Mouse (Mus musculus) MEL (cell line): Measurements from ENCODE around the gene Hpgds. TPM values are rescaled to one million over a fixed set of nuclear protein-coding genes. Genes with fewer than 3 reads are reported as not detected.

Source experiments
- DNase-seq: peaks from one replicate; pipeline ENCODE4 v3.0.0; 2011; ENCODE audit warnings: low read depth, low spot score
- H3K27ac ChIP-seq: 2 replicates; pipeline ENCODE4 v1.5.1; 2012; ENCODE audit warnings: low read depth, mild to moderate bottlenecking, control low read depth, low read length, moderate library complexity; ENCODE audit not compliant: control insufficient read depth
- H3K27me3 ChIP-seq, 2 experiments: fragments of 150-350 bp in 1 of 2; sonication (generic) in 1 of 2; 2 replicates each; pipeline ENCODE4 v1.6.1; 2012; ENCODE audit warnings: low read length in 2 of 2, mild to moderate bottlenecking in 2 of 2, improper control_type of control experiment in 1 of 2, moderate library complexity in 1 of 2; ENCODE audit not compliant: insufficient read depth in 2 of 2, control insufficient read depth in 1 of 2
- H3K36me3 ChIP-seq, 2 experiments: 2 replicates each; pipeline ENCODE4 v1.6.1; 2012 to 2014; ENCODE audit warnings: low read length in 2 of 2, improper control_type of control experiment in 1 of 2, inconsistent platforms in 1 of 2, mild to moderate bottlenecking in 1 of 2; ENCODE audit not compliant: insufficient read depth in 2 of 2, control insufficient read depth in 1 of 2
- H3K4me1 ChIP-seq, 2 experiments: fragments of 150-350 bp in 1 of 2; sonication (generic) in 1 of 2; 2 replicates each; pipeline ENCODE4 v1.6.1; 2012; ENCODE audit warnings: low read length in 2 of 2, improper control_type of control experiment in 1 of 2, mild to moderate bottlenecking in 1 of 2; ENCODE audit not compliant: insufficient read depth in 2 of 2, control insufficient read depth in 1 of 2
- H3K4me3 ChIP-seq, 2 experiments: fragments of 150-350 bp in 1 of 2; sonication (generic) in 1 of 2; 2 replicates each; pipeline ENCODE4 v1.5.1; 2012; ENCODE audit warnings: low read depth in 2 of 2, low read length in 2 of 2, mild to moderate bottlenecking in 2 of 2, moderate library complexity in 2 of 2, control low read depth in 1 of 2, improper control_type of control experiment in 1 of 2; ENCODE audit not compliant: control insufficient read depth in 1 of 2, insufficient read depth in 1 of 2
- H3K79me2 ChIP-seq: 2 replicates; pipeline ENCODE4 v1.6.1; 2012; ENCODE audit warnings: mild to moderate bottlenecking, low read length, moderate library complexity; ENCODE audit not compliant: control insufficient read depth, poor library complexity, insufficient read depth
- H3K9ac ChIP-seq: 2 replicates; pipeline ENCODE4 v1.6.1; 2012; ENCODE audit warnings: low read depth, mild to moderate bottlenecking, control low read depth, low read length, moderate library complexity; ENCODE audit not compliant: control insufficient read depth, poor library complexity, severe bottlenecking
- H3K9me3 ChIP-seq: fragments of 150-350 bp; sonication (generic); replicated peaks from 2 replicates; pipeline ENCODE4 v1.6.1; 2012; ENCODE audit warnings: mild to moderate bottlenecking, low read length, improper control_type of control experiment, moderate library complexity; ENCODE audit not compliant: insufficient read depth
- BHLHE40 ChIP-seq: IDR thresholded peaks from 2 replicates; pipeline ENCODE4 v1.6.1; 2012; ENCODE audit warnings: low read depth, mild to moderate bottlenecking, inconsistent platforms, low read length, improper control_type of control experiment, borderline replicate concordance
- CHD1 ChIP-seq: IDR thresholded peaks from 2 replicates; pipeline ENCODE4 v1.6.1; 2012; ENCODE audit warnings: low read depth, mild to moderate bottlenecking, inconsistent platforms, low read length, improper control_type of control experiment
- CTCF ChIP-seq, 3 experiments: IDR thresholded peaks in 2 of 3; conservative IDR thresholded peaks in 1 of 3; 2 replicates each; pipeline ENCODE4 v1.5.1; 2011 to 2012; ENCODE audit warnings: low read length in 3 of 3, low read depth in 2 of 3, mild to moderate bottlenecking in 2 of 3, improper control_type of control experiment in 1 of 3, inconsistent platforms in 1 of 3, mixed read lengths in 1 of 3, moderate library complexity in 1 of 3; ENCODE audit not compliant: control insufficient read depth in 1 of 3, insufficient read depth in 1 of 3, poor library complexity in 1 of 3, severe bottlenecking in 1 of 3
- E2F4 ChIP-seq: IDR thresholded peaks from 2 replicates; pipeline ENCODE4 v1.6.1; 2011; ENCODE audit warnings: low read depth, low read length, improper control_type of control experiment, borderline replicate concordance
- ELF1 ChIP-seq: IDR thresholded peaks from 2 replicates; pipeline ENCODE4 v1.6.1; 2014; ENCODE audit warnings: low read depth, mild to moderate bottlenecking, inconsistent platforms, low read length, improper control_type of control experiment, moderate library complexity
- ETS1 ChIP-seq: IDR thresholded peaks from 2 replicates; pipeline ENCODE4 v1.6.1; 2012; ENCODE audit warnings: low read depth, mild to moderate bottlenecking, inconsistent platforms, low read length, improper control_type of control experiment, moderate library complexity
- HCFC1 ChIP-seq: IDR thresholded peaks from 2 replicates; pipeline ENCODE4 v1.6.1; 2012; ENCODE audit warnings: low read depth, mild to moderate bottlenecking, inconsistent platforms, low read length, improper control_type of control experiment, moderate library complexity
- JUND ChIP-seq: IDR thresholded peaks from 2 replicates; pipeline ENCODE4 v1.6.1; 2011; ENCODE audit warnings: low read depth, mild to moderate bottlenecking, improper control_type of control experiment, low read length
- MAZ ChIP-seq: IDR thresholded peaks from 2 replicates; pipeline ENCODE4 v1.6.1; 2012; ENCODE audit warnings: low read depth, mild to moderate bottlenecking, inconsistent platforms, low read length, improper control_type of control experiment
- MXI1 ChIP-seq: IDR thresholded peaks from 2 replicates; pipeline ENCODE4 v1.6.1; 2011; ENCODE audit warnings: mild to moderate bottlenecking, low read depth, low read length, improper control_type of control experiment
- MYB ChIP-seq: IDR thresholded peaks from 2 replicates; pipeline ENCODE4 v1.6.1; 2011; ENCODE audit warnings: mild to moderate bottlenecking, low read depth, low read length, improper control_type of control experiment
- NRF1 ChIP-seq: IDR thresholded peaks from 2 replicates; pipeline ENCODE4 v1.6.1; 2014; ENCODE audit warnings: low read depth, mild to moderate bottlenecking, inconsistent platforms, low read length, improper control_type of control experiment, moderate library complexity; ENCODE audit not compliant: poor library complexity, insufficient read depth, severe bottlenecking
- POLR2A ChIP-seq, 2 experiments: IDR thresholded peaks; 2 replicates each; pipeline ENCODE4 v1.6.1; 2011 to 2012; ENCODE audit warnings: low read length in 2 of 2, mild to moderate bottlenecking in 2 of 2, control low read depth in 1 of 2, improper control_type of control experiment in 1 of 2, low read depth in 1 of 2, moderate library complexity in 1 of 2; ENCODE audit not compliant: control insufficient read depth in 1 of 2, insufficient read depth in 1 of 2, poor library complexity in 1 of 2
- POLR2AphosphoS2 ChIP-seq: IDR thresholded peaks from 2 replicates; pipeline ENCODE4 v1.6.1; 2011; ENCODE audit warnings: low read length, improper control_type of control experiment
- RAD21 ChIP-seq: IDR thresholded peaks from 2 replicates; pipeline ENCODE4 v1.6.1; 2011; ENCODE audit warnings: mild to moderate bottlenecking, low read depth, low read length, improper control_type of control experiment
- RCOR1 ChIP-seq: IDR thresholded peaks from 2 replicates; pipeline ENCODE4 v1.6.1; 2012; ENCODE audit warnings: low read depth, mild to moderate bottlenecking, inconsistent platforms, low read length, improper control_type of control experiment
- SIN3A ChIP-seq: IDR thresholded peaks from 2 replicates; pipeline ENCODE4 v1.6.1; 2012; ENCODE audit warnings: low read length, improper control_type of control experiment, inconsistent platforms
- SMC3 ChIP-seq: IDR thresholded peaks from 2 replicates; pipeline ENCODE4 v1.6.1; 2011; ENCODE audit warnings: low read depth, low read length, improper control_type of control experiment
- TBP ChIP-seq: IDR thresholded peaks from 2 replicates; pipeline ENCODE4 v1.8.0; 2011; ENCODE audit warnings: low read depth, low read length, improper control_type of control experiment
- USF1 ChIP-seq: IDR thresholded peaks from 2 replicates; pipeline ENCODE4 v1.6.1; 2014; ENCODE audit warnings: low read depth, mild to moderate bottlenecking, inconsistent platforms, low read length, improper control_type of control experiment, moderate library complexity
- ZC3H11A ChIP-seq: IDR thresholded peaks from 2 replicates; pipeline ENCODE4 v1.6.1; 2012; ENCODE audit warnings: low read depth, mild to moderate bottlenecking, inconsistent platforms, low read length, improper control_type of control experiment
- ZKSCAN1 ChIP-seq: IDR thresholded peaks from 2 replicates; pipeline ENCODE4 v1.6.1; 2012; ENCODE audit warnings: low read depth, mild to moderate bottlenecking, inconsistent platforms, low read length, improper control_type of control experiment, moderate library complexity
- ZNF384 ChIP-seq: IDR thresholded peaks from 2 replicates; pipeline ENCODE4 v1.6.1; 2012; ENCODE audit warnings: low read depth, mild to moderate bottlenecking, inconsistent platforms, low read length, improper control_type of control experiment
- polyA plus RNA-seq, 2 experiments: library from polyadenylated mRNA; stranded (reverse) in 1 of 2; unstranded in 1 of 2; fragments of >175 nt in 1 of 2; fragments of >200 nt in 1 of 2; gene quantifications; 2 replicates each; pipeline versions ENCODE4 v1.2.1 to v1.2.4; 2012; ENCODE audit warnings: low replicate concordance in 2 of 2, low read depth in 1 of 2; ENCODE audit not compliant: insufficient read length in 2 of 2, insufficient read depth in 1 of 2, missing spikeins in 1 of 2
- total RNA-seq: library from RNA; depleted of rRNA; stranded (reverse); fragments of 300-350 nt; gene quantifications from 2 replicates; pipeline ENCODE4 v1.2.3, GENCODE M21; 2012

Gene Hpgds
- total and polyA plus RNA-seq, 3 experiments, result 0.13 TPM; not detected in 2

DNA sequence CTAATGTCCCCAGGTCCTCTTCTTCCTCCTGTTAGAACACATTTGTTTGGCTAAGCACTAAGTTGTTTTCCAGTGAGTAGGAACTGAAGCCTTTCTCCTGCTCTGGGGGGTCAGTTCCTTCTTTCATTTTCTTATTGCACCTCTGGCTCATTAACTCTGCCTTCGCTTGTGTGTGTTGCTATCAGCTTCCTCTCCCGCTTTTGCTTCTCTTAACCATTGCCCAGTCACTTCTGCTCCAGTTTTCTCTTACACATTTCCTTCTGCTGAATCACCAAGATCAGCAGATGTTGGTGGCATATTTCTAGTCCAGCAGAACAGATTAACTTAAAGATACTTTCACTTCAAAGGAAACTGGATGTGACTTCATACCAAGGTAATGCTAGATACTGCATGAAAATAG is 29.8 kb downstream of the Hpgds start:
- no peak for TF ChIP-seq ELF1
- TF ChIP-seq ETS1, result 0 out of 2 replicates have a peak, but pooled peaks have one; percentile 22
- no peaks in the 10 kb centered on the region for H3K79me2 ChIP-seq
- DNase-seq, result peak; percentile 47
- H3K9me3 ChIP-seq, result no peaks in the 10 kb centered on the region
- H3K27ac ChIP-seq, result no peak overlapping the region
- H3K4me3 ChIP-seq, result no peak overlapping the region
- no peak overlapping the region for H3K9ac ChIP-seq
- no peaks in the 10 kb centered on the region for H3K27me3 ChIP-seq
- H3K4me1 ChIP-seq, result peaks cover 0 to 2% of the 10 kb centered on the region in 2 experiments; a peak in 2 of 4 replicates
- peaks cover 0 to 19% of the 10 kb centered on the region in 2 experiments; a peak in 3 of 4 replicates for H3K36me3 ChIP-seq

DNA sequence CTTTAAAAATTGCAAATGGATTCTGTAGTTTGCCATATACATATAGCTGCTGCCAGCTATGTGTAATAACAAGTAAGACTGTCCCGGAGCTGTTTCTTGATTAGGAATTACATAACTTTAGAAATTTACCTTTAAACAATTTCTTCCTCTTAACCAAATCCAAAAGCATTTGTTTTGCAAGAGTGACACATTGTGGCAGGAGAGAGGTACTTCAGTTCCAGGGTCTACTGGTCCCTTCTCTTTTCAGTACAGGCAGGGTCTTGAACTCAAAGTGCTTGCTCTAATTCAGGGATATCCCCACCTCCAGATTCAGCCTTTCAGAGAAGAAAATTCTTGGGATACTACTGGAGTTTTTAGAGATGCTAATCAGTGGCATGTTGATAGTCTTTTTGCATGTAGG is 65.6 kb downstream of the Hpgds start:
- Histone ChIP-seq H3K4me3 (no peak overlapping the region), H3K27ac (no peak overlapping the region)
- TF ChIP-seq RAD21 (peak; percentile 44), CTCF (IDR thresholded peaks at IDR 0.05 in 2 of 3, conservative IDR thresholded peaks at IDR 0.05 in 1 of 3; ENCODE audit: control insufficient read depth in 1 of 3, insufficient read depth in 1 of 3, low read depth in 2 of 3, low read length in 3 of 3, poor library complexity in 1 of 3, severe bottlenecking in 1 of 3) (peak in 2 of 3 experiments; percentile 31 to 50; a peak in 3 of 6 replicates), POLR2A (IDR thresholded peaks at IDR 0.05; ENCODE audit: control insufficient read depth in 1 of 2, insufficient read depth in 1 of 2, low read depth in 1 of 2, low read length in 2 of 2, poor library complexity in 1 of 2) (no peak), USF1 (no peak), HCFC1 (no peak), ZKSCAN1 (no peak), SIN3A (no peak), ETS1 (no peak), SMC3 (peak; percentile 41), MAZ (no peak), NRF1 (no peak)
- TF ChIP-seq, all 39 proteins: peak for 3
- H3K27me3 ChIP-seq, result no peaks in the 10 kb centered on the region
- H3K79me2 ChIP-seq, result no peaks in the 10 kb centered on the region; the same call in 1 of the 2 replicates
- H3K36me3 ChIP-seq, result peaks cover 0 to 31% of the 10 kb centered on the region in 2 experiments; a peak in 2 of 4 replicates
- H3K9ac ChIP-seq, result no peak overlapping the region
- H3K9me3 ChIP-seq, result no peaks in the 10 kb centered on the region
- DNase-seq, result peak; percentile 53
- H3K4me1 ChIP-seq, result no peaks in the 10 kb centered on the region

DNA sequence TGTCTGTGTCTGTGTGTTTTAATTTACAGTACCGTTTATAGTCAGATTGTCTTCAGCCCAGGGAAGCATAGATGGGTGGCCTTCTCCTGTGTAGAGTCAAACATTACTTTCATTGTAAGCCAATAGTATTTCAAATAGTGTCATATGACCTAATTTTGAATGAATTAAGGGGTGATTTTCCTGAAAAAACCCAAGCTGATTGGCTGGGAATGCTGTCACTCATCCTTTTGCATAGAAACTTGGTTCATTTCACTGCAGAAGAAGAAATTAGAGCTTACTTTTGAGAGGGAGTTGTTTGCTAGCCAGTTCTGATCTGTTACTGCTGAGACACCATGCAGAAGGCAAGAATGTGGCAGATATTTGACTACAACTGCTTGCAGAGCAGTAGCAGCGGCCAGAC is 69.5 kb downstream of the Hpgds start:
- H3K27ac ChIP-seq, result no peak overlapping the region
- H3K4me1 ChIP-seq, result no peaks in the 10 kb centered on the region
- H3K79me2 ChIP-seq, result no peaks in the 10 kb centered on the region; the same call in 1 of the 2 replicates
- peak; percentile 13 for DNase-seq
- H3K27me3 ChIP-seq, result no peaks in the 10 kb centered on the region
- no peaks in the 10 kb centered on the region for H3K9me3 ChIP-seq
- peaks cover 0 to 18% of the 10 kb centered on the region in 2 experiments; a peak in 2 of 4 replicates for H3K36me3 ChIP-seq
- H3K4me3 ChIP-seq, result no peak overlapping the region
- H3K9ac ChIP-seq, result no peak overlapping the region
- TF ChIP-seq JUND (no peak), MXI1 (no peak), RCOR1 (no peak), POLR2AphosphoS2 (no peak), TBP (no peak), ZC3H11A (no peak), SIN3A (no peak), ZKSCAN1 (no peak), MYB (no peak), BHLHE40 (no peak), CHD1 (no peak), ZNF384 (no peak), E2F4 (no peak), USF1 (no peak)
